Mouse (Mus musculus): ENCODE data around the gene Fam118a. TPM values are rescaled to one million over a fixed set of nuclear protein-coding genes. Genes with fewer than 3 reads are reported as not detected.
A peak's percentile ranks its signal among the peaks of the same experiment; 100 is the strongest.

Gene Fam118a
- polyA plus RNA-seq, 1 experiment from 2014 or later: 17.0 TPM

GRCm38 (mm10) chr15:84987874-84988825, 40.6 kb upstream of the Fam118a start, which contains the start of gene 5031439G07Rik:
Gene 5031439G07Rik, minus strand, starts transcription at chr15:84988551.
- no peaks in the 10 kb centered on the region; the same call in 1 of the 2 replicates for H3K27me3 ChIP-seq (replicated peaks; ENCODE audit: control insufficient read depth, insufficient read depth, low read length)
- H3K9ac ChIP-seq (ENCODE audit: low read depth, low read length): peak within 1 kb of the TSS; percentile 79
- ATAC-seq (replicated peaks; ENCODE audit: low FRiP score) (peak; percentile 90), DNase-seq (ENCODE audit: low spot score) (peak; percentile 93)
- H3K27ac ChIP-seq (ENCODE audit: low read depth, low read length): no peak within 1 kb of the TSS; the same call in 1 of the 2 replicates
- no peaks in the 10 kb centered on the region for H3K9me3 ChIP-seq (ENCODE audit: control insufficient read depth, low read length)
- H3K4me2 ChIP-seq: peak within 1 kb of the TSS; percentile 97
- WGBS: under 1% methylated on average over 58 of the region's 59 CpGs
- H3K36me3 ChIP-seq (ENCODE audit: control insufficient read depth, insufficient read depth, low read length): no peaks in the 10 kb centered on the region
- peak within 1 kb of the TSS; percentile 75 for H3K4me3 ChIP-seq (ENCODE audit: low read depth, low read length)
- peaks cover 9% of the 10 kb centered on the region for H3K4me1 ChIP-seq (replicated peaks; ENCODE audit: control insufficient read depth, insufficient read depth, low read length)

- Histone ChIP-seq H3K36me3 (ENCODE audit: control insufficient read depth, insufficient read depth, low read length) (no peaks in the 10 kb centered on the region), H3K9me3 (ENCODE audit: control insufficient read depth, low read length) (no peaks in the 10 kb centered on the region), H3K4me2 (no peak overlapping the region), H3K27me3 (replicated peaks; ENCODE audit: control insufficient read depth, insufficient read depth, low read length) (no peaks in the 10 kb centered on the region; the same call in 1 of the 2 replicates), H3K9ac (ENCODE audit: low read depth, low read length) (no peak overlapping the region), H3K4me1 (replicated peaks; ENCODE audit: control insufficient read depth, insufficient read depth, low read length) (peaks cover 9% of the 10 kb centered on the region), H3K4me3 (ENCODE audit: low read depth, low read length) (no peak overlapping the region), H3K27ac (ENCODE audit: low read depth, low read length) (no peak overlapping the region)
- ATAC-seq (replicated peaks; ENCODE audit: low FRiP score) (no peak), DNase-seq (ENCODE audit: low spot score) (no peak)
- WGBS: 72% methylated on average over 3 of the region's 3 CpGs
These were observed 39.6 kb upstream of the Fam118a start for GRCm38 (mm10) chr15:84989098-84989497.

DNA sequence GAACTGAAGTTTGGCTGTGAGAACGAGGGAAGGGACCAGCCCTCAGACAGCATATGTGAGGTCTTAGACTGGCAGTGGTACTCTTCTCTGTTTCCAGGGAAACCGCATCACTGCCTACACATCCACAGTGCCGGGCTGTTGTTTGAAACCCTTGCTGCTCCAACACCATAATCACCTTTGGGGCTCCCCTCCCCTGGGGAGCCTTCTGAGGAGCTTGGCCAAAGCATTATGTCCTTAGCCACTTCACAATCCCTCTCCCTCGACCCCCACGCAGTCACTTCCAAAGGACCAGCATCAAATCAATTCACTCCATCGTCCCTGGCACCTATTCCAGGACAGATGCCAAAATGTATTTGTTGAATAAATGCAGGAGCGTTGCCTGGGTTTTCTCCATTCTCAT, 39.0 kb upstream of the Fam118a start:
- WGBS: 70% methylated on average over 7 of the region's 7 CpGs
- H3K4me1 ChIP-seq (replicated peaks; ENCODE audit: control insufficient read depth, insufficient read depth, low read length): peaks cover 9% of the 10 kb centered on the region
- H3K27me3 ChIP-seq (replicated peaks; ENCODE audit: control insufficient read depth, insufficient read depth, low read length): no peaks in the 10 kb centered on the region; the same call in 1 of the 2 replicates
- no peak overlapping the region for H3K4me3 ChIP-seq (ENCODE audit: low read depth, low read length)
- H3K4me2 ChIP-seq: no peak overlapping the region
- no peak for ATAC-seq (replicated peaks; ENCODE audit: low FRiP score)
- no peaks in the 10 kb centered on the region for H3K9me3 ChIP-seq (ENCODE audit: control insufficient read depth, low read length)
- no peak overlapping the region for H3K27ac ChIP-seq (ENCODE audit: low read depth, low read length)
- no peak for DNase-seq (ENCODE audit: low spot score)
- no peaks in the 10 kb centered on the region for H3K36me3 ChIP-seq (ENCODE audit: control insufficient read depth, insufficient read depth, low read length)
- H3K9ac ChIP-seq (ENCODE audit: low read depth, low read length): no peak overlapping the region

GRCm38 (mm10) chr15:84994498-84994897, 34.2 kb upstream of the Fam118a start:
- DNase-seq (ENCODE audit: low spot score): no peak
- WGBS: 11% methylated on average over 6 of the region's 6 CpGs

GRCm38 (mm10) chr15:84995041-84995440, 33.7 kb upstream of the Fam118a start:
- Histone ChIP-seq H3K9ac (ENCODE audit: low read depth, low read length) (no peak overlapping the region), H3K4me3 (ENCODE audit: low read depth, low read length) (no peak overlapping the region), H3K27ac (ENCODE audit: low read depth, low read length) (no peak overlapping the region), H3K4me2 (no peak overlapping the region), H3K9me3 (ENCODE audit: control insufficient read depth, low read length) (no peaks in the 10 kb centered on the region), H3K4me1 (replicated peaks; ENCODE audit: control insufficient read depth, insufficient read depth, low read length) (no peaks in the 10 kb centered on the region), H3K27me3 (replicated peaks; ENCODE audit: control insufficient read depth, insufficient read depth, low read length) (no peaks in the 10 kb centered on the region), H3K36me3 (ENCODE audit: control insufficient read depth, insufficient read depth, low read length) (no peaks in the 10 kb centered on the region)
- 24% methylated on average over 6 of the region's 6 CpGs for WGBS
- DNase-seq (ENCODE audit: low spot score) (no peak), ATAC-seq (replicated peaks; ENCODE audit: low FRiP score) (no peak)

More at GRCm38 (mm10) chr15:84994498-84994897, 34.2 kb upstream of the Fam118a start:
- H3K9me3 ChIP-seq (ENCODE audit: control insufficient read depth, low read length): no peaks in the 10 kb centered on the region
- H3K36me3 ChIP-seq (ENCODE audit: control insufficient read depth, insufficient read depth, low read length): no peaks in the 10 kb centered on the region
- no peak overlapping the region for H3K4me2 ChIP-seq
- H3K4me1 ChIP-seq (replicated peaks; ENCODE audit: control insufficient read depth, insufficient read depth, low read length): no peaks in the 10 kb centered on the region
- H3K4me3 ChIP-seq (ENCODE audit: low read depth, low read length): no peak overlapping the region
- no peak overlapping the region for H3K9ac ChIP-seq (ENCODE audit: low read depth, low read length)
- H3K27me3 ChIP-seq (replicated peaks; ENCODE audit: control insufficient read depth, insufficient read depth, low read length): no peaks in the 10 kb centered on the region
- ATAC-seq (replicated peaks; ENCODE audit: low FRiP score): no peak
- no peak overlapping the region for H3K27ac ChIP-seq (ENCODE audit: low read depth, low read length)

DNA sequence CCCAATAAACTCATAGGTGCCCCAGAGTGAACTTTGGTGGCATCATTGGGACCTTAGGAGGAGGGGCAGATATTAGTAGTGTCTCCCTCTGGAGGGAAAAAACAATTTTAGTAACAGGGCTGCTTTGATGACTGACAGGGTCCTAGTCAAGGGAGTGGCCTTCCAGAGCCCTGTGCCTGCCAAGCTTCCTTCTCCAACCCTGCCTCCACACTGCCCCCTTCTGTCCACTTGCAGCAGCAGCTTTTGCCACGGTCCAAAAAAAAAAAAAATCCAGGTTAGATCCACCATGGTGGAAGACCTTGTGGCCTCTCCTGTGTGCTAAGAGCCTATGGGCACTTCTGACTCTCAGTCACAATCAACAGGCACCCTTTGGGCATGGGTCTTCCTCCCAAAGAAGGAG, 32.8 kb upstream of the Fam118a start:
- Histone ChIP-seq H3K9me3 (ENCODE audit: control insufficient read depth, low read length) (no peaks in the 10 kb centered on the region), H3K27ac (ENCODE audit: low read depth, low read length) (no peak overlapping the region), H3K27me3 (replicated peaks; ENCODE audit: control insufficient read depth, insufficient read depth, low read length) (no peaks in the 10 kb centered on the region), H3K4me3 (ENCODE audit: low read depth, low read length) (no peak overlapping the region), H3K36me3 (ENCODE audit: control insufficient read depth, insufficient read depth, low read length) (no peaks in the 10 kb centered on the region), H3K4me2 (no peak overlapping the region), H3K4me1 (replicated peaks; ENCODE audit: control insufficient read depth, insufficient read depth, low read length) (no peaks in the 10 kb centered on the region), H3K9ac (ENCODE audit: low read depth, low read length) (no peak overlapping the region)
- DNase-seq (ENCODE audit: low spot score): peak; percentile 51
- WGBS: 7% methylated on average over 1 of the region's 1 CpGs
- ATAC-seq (replicated peaks; ENCODE audit: low FRiP score): 0 out of 2 replicates have a peak, but pooled peaks have one; percentile 10

DNA sequence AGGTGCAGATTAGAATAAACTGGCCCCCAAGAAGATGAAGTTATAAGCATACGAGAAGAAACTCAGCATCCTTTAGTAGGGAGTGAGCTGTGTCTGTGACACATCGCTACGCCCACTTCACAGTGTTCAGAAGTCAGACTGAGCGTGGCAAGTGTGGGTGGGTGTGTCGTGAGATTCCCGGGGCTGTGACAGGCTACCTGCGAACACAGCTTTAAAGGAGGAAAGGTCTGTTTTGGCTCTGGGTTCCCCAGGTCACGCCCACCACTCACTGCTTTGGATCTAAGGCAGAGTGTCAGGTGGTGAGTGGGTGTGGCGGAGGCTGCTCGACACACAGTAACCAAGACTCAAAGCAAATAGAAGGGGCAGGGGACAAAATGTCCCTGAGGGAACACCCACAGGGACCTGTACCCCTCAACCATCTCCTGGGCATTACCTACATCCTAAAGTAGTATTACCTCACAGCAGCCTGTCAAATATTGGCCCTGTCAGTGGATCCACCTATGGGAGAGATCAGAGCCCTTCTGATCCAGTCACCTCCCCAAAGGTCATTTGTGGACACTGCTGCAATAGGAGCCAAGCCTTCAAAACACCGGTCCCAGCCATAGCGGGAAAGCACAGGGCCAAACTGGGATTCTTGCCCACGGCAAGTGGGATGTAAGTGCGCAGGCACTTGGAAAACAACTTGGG, 30.8 kb upstream of the Fam118a start:
- Histone ChIP-seq H3K4me1 (replicated peaks; ENCODE audit: control insufficient read depth, insufficient read depth, low read length) (no peaks in the 10 kb centered on the region), H3K27me3 (replicated peaks; ENCODE audit: control insufficient read depth, insufficient read depth, low read length) (no peaks in the 10 kb centered on the region), H3K27ac (ENCODE audit: low read depth, low read length) (no peak overlapping the region), H3K4me3 (ENCODE audit: low read depth, low read length) (no peak overlapping the region), H3K9ac (ENCODE audit: low read depth, low read length) (no peak overlapping the region), H3K36me3 (ENCODE audit: control insufficient read depth, insufficient read depth, low read length) (no peaks in the 10 kb centered on the region), H3K9me3 (ENCODE audit: control insufficient read depth, low read length) (no peaks in the 10 kb centered on the region), H3K4me2 (no peak overlapping the region)
- DNase-seq (ENCODE audit: low spot score) (no peak), ATAC-seq (replicated peaks; ENCODE audit: low FRiP score) (no peak)
- 62% methylated on average over 14 of the region's 14 CpGs for WGBS

DNA sequence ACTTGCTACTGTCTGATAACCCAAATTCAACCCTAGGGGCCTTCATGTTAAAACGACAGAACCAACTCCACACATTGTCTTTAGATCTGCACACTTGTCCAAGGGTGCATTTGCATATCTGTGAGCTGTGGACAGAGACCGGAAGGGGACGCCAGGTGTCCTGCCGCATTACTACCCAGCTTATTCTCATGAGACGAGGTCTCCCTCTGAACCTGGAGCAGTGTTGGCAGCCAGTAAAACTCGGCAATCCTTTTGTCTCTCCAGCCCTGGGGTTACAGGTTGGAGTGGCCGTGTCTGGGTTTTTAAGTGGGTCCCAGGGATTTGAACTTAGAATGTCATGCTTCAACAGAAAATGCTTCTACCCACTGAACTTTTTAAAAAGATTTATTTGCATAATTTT, 28.8 kb upstream of the Fam118a start:
- WGBS: 66% methylated on average over 7 of the region's 7 CpGs
- ATAC-seq (replicated peaks; ENCODE audit: low FRiP score): no peak
- no peak overlapping the region for H3K4me3 ChIP-seq (ENCODE audit: low read depth, low read length)

More for the DNA sequence above, 28.8 kb upstream of the Fam118a start:
- DNase-seq (ENCODE audit: low spot score): no peak
- no peaks in the 10 kb centered on the region for H3K9me3 ChIP-seq (ENCODE audit: control insufficient read depth, low read length)
- no peak overlapping the region for H3K9ac ChIP-seq (ENCODE audit: low read depth, low read length)
- H3K4me1 ChIP-seq (replicated peaks; ENCODE audit: control insufficient read depth, insufficient read depth, low read length): no peaks in the 10 kb centered on the region
- no peaks in the 10 kb centered on the region for H3K36me3 ChIP-seq (ENCODE audit: control insufficient read depth, insufficient read depth, low read length)
- H3K27ac ChIP-seq (ENCODE audit: low read depth, low read length): no peak overlapping the region
- no peaks in the 10 kb centered on the region for H3K27me3 ChIP-seq (replicated peaks; ENCODE audit: control insufficient read depth, insufficient read depth, low read length)
- no peak overlapping the region for H3K4me2 ChIP-seq
